Mouse (Mus musculus) ovary, adult 10 weeks (tissue): Measurements from ENCODE around the gene Oog4. TPM values are rescaled to one million over a fixed set of nuclear protein-coding genes. Genes with fewer than 3 reads are reported as not detected.

Experiments used
- polyA plus RNA-seq: library from polyadenylated mRNA; stranded (reverse); fragments of 350-450 nt; fragmentation: Illumina TruSeq; extraction: RNeasy Lipid Tissue Mini Kit (QIAGEN cat#74804); gene quantifications from one replicate; pipeline ENCODE4 v1.2.3, GENCODE M21; 2014

Oog4 gene
- polyA plus RNA-seq = 38.5 TPM

DNA sequence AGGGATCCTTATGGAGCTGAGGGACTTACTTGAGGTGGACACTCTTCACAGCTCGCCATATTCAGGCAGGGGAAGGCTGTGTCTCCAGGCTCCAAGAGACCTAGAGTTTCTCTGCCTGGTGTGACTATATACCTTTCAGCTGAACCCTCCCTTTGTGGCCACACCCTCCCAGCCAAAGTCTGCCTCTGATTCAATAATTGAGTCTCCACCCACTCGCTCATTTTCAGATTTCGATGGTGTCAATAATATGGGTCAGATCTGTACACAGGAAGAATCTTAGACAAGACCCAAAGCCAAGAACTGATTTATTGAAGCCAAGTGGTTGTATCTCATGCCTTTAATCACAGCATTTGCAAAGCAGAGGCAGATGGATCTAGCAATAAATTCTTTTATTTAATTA is at the start of gene Oog4:
TSS of gene Oog4 (minus strand) at position 101 of the 400 bp plus-strand sequence.

GRCm38 (mm10) chr4:143412219-143413092 is 37.7 kb downstream of the Oog4 start, which contains the start of gene Pramef8:
Gene Pramef8 (plus strand): TSS chr4:143412426.

GRCm38 (mm10) chr4:143394181-143394580 is 55.9 kb downstream of the Oog4 start, which contains the start of gene Pramel1:
Gene Pramel1 (plus strand): TSS chr4:143394428.

Other genes with a start within 250 kb of the Oog4 start
- 20.3 TPM for gene Prdm2, start 237.3 kb downstream of the Oog4 start, polyA plus RNA-seq
- gene Pdpn, start 150.8 kb downstream of the Oog4 start, polyA plus RNA-seq = 60.1 TPM
- not detected for gene Lrrc38, start 100.6 kb downstream of the Oog4 start, polyA plus RNA-seq
- gene Pramel1, start 55.9 kb downstream of the Oog4 start, polyA plus RNA-seq = 0.20 TPM
- 19.9 TPM for gene Pramef8, start 37.9 kb downstream of the Oog4 start, polyA plus RNA-seq
- gene Gm13043, start 61.0 kb upstream of the Oog4 start, polyA plus RNA-seq = not detected
- not detected for gene Gm13040, start 85.6 kb upstream of the Oog4 start, polyA plus RNA-seq
- not detected for gene BC080695, start 101.4 kb upstream of the Oog4 start, polyA plus RNA-seq
- not detected for gene Gm13057, start 101.4 kb upstream of the Oog4 start, polyA plus RNA-seq
- not detected for gene Gm13083, start 164.7 kb upstream of the Oog4 start, polyA plus RNA-seq
- not detected for gene Gm13088, start 206.9 kb upstream of the Oog4 start, polyA plus RNA-seq